Mouse (Mus musculus): ENCODE data around the gene Rilp. TPM values are rescaled to one million over a fixed set of nuclear protein-coding genes. Genes with fewer than 3 reads are reported as not detected.

Rilp gene
- polyA plus RNA-seq, 2 experiments: 1.6 to 2.0 TPM

DNA sequence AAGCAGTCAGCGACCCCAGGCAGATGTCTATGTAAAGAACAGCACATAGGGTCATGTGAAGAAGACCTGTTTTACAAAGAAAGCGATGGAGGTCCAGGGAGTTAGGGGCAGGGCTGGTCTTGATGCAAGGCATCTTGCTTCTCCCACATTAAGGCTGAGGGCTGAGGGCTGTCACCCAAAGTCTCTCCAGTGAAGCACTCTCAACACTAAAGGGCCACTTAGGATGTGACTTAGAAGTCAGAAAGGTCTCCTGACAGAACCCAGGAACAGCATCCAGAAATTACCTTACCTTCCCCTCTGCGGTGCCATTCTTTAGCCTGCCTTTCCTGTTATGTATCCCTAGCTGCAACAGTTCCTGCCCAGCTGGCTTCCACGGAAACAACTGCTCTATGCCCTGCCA lies 11.7 kb downstream of the Rilp start:
- WGBS (ENCODE audit: insufficient replicate concordance): 71% methylated on average over 4 of the region's 4 CpGs
- no peak overlapping the region for H3K4me2 ChIP-seq (ENCODE audit: low read depth)
- no peak for DNase-seq (ENCODE audit: low read depth in 3 of 3, low spot score in 3 of 3)
- H3K4me3 ChIP-seq (ENCODE audit: insufficient read depth in 1 of 2, low read depth in 2 of 2, low read length in 2 of 2): no peak overlapping the region
- H3K27ac ChIP-seq: no peak overlapping the region
- H3K9me3 ChIP-seq (ENCODE audit: control insufficient read depth, low read length): no peaks in the 10 kb centered on the region
- ATAC-seq (ENCODE audit: insufficient read depth): no peak
- no peak for TF ChIP-seq CTCF (IDR thresholded peaks at IDR 0.05; ENCODE audit: low read depth)
- H3K27me3 ChIP-seq (ENCODE audit: control insufficient read depth, insufficient read depth, low read length): no peaks in the 10 kb centered on the region
- no peaks in the 10 kb centered on the region for H3K36me3 ChIP-seq (replicated peaks; ENCODE audit: control insufficient read depth, insufficient read depth, low read depth)
- no peaks in the 10 kb centered on the region for H3K4me1 ChIP-seq (replicated peaks; ENCODE audit: control insufficient read depth in 2 of 2, insufficient read depth in 2 of 2, low read length in 1 of 2)
- no peak overlapping the region for H3K9ac ChIP-seq (replicated peaks)

DNA sequence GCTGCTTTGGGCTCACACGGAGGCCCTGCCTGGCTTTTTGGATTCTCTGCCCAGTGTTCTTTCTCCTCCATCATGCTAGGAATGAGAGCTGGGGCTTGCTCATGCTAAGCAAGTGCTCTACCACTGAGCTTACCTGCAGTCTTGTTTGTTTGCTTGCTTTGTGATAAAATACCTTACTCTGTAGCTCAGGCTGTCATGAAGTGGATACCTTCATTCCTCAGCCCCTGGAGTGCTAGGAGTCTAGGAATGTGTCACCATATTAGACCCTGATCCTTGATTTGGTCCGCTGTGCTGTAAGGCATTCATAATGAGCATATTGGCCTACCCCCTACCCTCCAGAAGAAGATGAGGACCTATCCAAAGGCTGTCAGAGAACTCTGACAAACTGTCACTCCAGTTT lies 12.9 kb downstream of the Rilp start:
- no peak overlapping the region for H3K9ac ChIP-seq (replicated peaks)
- DNase-seq (ENCODE audit: low read depth in 3 of 3, low spot score in 3 of 3): no peak
- no peaks in the 10 kb centered on the region for H3K27me3 ChIP-seq (ENCODE audit: control insufficient read depth, insufficient read depth, low read length)
- H3K9me3 ChIP-seq (ENCODE audit: control insufficient read depth, low read length): no peaks in the 10 kb centered on the region
- no peaks in the 10 kb centered on the region for H3K36me3 ChIP-seq (replicated peaks; ENCODE audit: control insufficient read depth, insufficient read depth, low read depth)
- no peak overlapping the region for H3K27ac ChIP-seq
- H3K4me2 ChIP-seq (ENCODE audit: low read depth): no peak overlapping the region
- no peak for ATAC-seq (ENCODE audit: insufficient read depth)
- no peak overlapping the region for H3K4me3 ChIP-seq (ENCODE audit: insufficient read depth in 1 of 2, low read depth in 2 of 2, low read length in 2 of 2)
- TF ChIP-seq CTCF (IDR thresholded peaks at IDR 0.05; ENCODE audit: low read depth): no peak
- TF ChIP-seq EP300 (IDR thresholded peaks at IDR 0.05; ENCODE audit: low read depth): no peak
- 70% methylated on average over 2 of the region's 2 CpGs for WGBS (ENCODE audit: insufficient replicate concordance)
- no peaks in the 10 kb centered on the region for H3K4me1 ChIP-seq (replicated peaks; ENCODE audit: control insufficient read depth in 2 of 2, insufficient read depth in 2 of 2, low read length in 1 of 2)

DNA sequence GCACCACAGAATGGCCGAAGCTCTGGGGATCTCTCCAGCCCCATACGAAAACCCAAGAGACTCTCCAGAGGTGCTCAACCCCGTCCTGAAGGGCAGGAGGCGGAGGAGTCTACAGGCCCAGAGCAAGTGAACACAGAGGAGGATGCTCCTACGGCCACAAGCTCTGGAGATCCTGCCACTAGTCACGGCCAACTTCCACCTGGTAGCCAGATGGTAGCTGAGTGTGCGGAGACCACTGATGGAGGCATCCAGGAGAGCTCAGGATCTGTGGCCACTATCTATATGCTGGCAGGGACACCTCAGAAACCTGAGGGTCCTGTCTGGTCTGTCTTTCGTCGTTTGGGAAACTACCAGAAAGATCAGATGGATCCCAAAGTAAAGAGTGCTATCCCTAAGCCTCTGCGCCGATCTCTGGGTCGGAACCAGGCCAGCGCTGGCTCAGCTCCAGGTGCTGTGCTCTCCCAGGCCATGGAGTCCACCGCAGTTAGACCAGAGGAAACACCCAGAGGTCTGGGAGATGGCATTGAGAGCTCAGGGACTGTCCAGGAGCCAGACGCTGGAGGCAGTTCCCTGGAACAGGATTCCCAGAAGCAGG lies 15.7 kb downstream of the Rilp start:
- no peak for TF ChIP-seq EP300 (IDR thresholded peaks at IDR 0.05; ENCODE audit: low read depth)
- no peak for TF ChIP-seq CTCF (IDR thresholded peaks at IDR 0.05; ENCODE audit: low read depth)
- H3K36me3 ChIP-seq (replicated peaks; ENCODE audit: control insufficient read depth, insufficient read depth, low read depth): no peaks in the 10 kb centered on the region
- no peak overlapping the region for H3K4me3 ChIP-seq (ENCODE audit: insufficient read depth in 1 of 2, low read depth in 2 of 2, low read length in 2 of 2)
- 76% methylated on average over 15 of the region's 15 CpGs for WGBS (ENCODE audit: insufficient replicate concordance)
- H3K4me1 ChIP-seq (replicated peaks; ENCODE audit: control insufficient read depth in 2 of 2, insufficient read depth in 2 of 2, low read length in 1 of 2): no peaks in the 10 kb centered on the region
- no peak for ATAC-seq (ENCODE audit: insufficient read depth)
- DNase-seq (ENCODE audit: low read depth in 3 of 3, low spot score in 3 of 3): no peak
- no peak overlapping the region for H3K27ac ChIP-seq
- no peaks in the 10 kb centered on the region for H3K9me3 ChIP-seq (ENCODE audit: control insufficient read depth, low read length)
- H3K9ac ChIP-seq (replicated peaks): no peak overlapping the region
- no peaks in the 10 kb centered on the region for H3K27me3 ChIP-seq (ENCODE audit: control insufficient read depth, insufficient read depth, low read length)
- no peak overlapping the region for H3K4me2 ChIP-seq (ENCODE audit: low read depth)

DNA sequence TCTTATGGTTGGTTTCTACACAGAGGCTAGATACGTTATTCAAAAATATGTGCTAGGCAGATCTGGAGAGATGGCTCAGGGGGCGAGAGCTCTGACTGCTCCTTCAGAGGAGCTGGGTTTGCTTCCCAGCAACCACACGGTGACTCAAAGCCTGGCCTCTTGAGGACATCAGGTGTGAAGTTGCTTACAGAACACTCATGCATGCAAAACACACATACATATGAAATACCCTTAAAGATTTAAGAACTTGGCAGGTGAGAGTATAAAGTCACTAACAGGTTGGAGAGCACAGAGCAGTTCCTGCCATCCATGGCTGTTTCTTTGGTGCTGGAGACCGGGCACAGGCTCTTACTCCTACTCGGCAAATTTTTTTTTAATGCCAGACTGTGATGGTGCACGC lies 17.0 kb downstream of the Rilp start:
- Histone ChIP-seq H3K4me3 (ENCODE audit: insufficient read depth in 1 of 2, low read depth in 2 of 2, low read length in 2 of 2) (no peak overlapping the region), H3K27ac (no peak overlapping the region), H3K4me1 (replicated peaks; ENCODE audit: control insufficient read depth in 2 of 2, insufficient read depth in 2 of 2, low read length in 1 of 2) (no peaks in the 10 kb centered on the region), H3K9ac (replicated peaks) (no peak overlapping the region), H3K4me2 (ENCODE audit: low read depth) (no peak overlapping the region), H3K9me3 (ENCODE audit: control insufficient read depth, low read length) (no peaks in the 10 kb centered on the region), H3K36me3 (replicated peaks; ENCODE audit: control insufficient read depth, insufficient read depth, low read depth) (no peaks in the 10 kb centered on the region), H3K27me3 (ENCODE audit: control insufficient read depth, insufficient read depth, low read length) (no peaks in the 10 kb centered on the region)
- ATAC-seq (ENCODE audit: insufficient read depth): no peak
- DNase-seq (ENCODE audit: low read depth in 3 of 3, low spot score in 3 of 3): no peak
- TF ChIP-seq EP300 (IDR thresholded peaks at IDR 0.05; ENCODE audit: low read depth): no peak
- TF ChIP-seq CTCF (IDR thresholded peaks at IDR 0.05; ENCODE audit: low read depth): no peak
- 71% methylated on average over 6 of the region's 6 CpGs for WGBS (ENCODE audit: insufficient replicate concordance)

DNA sequence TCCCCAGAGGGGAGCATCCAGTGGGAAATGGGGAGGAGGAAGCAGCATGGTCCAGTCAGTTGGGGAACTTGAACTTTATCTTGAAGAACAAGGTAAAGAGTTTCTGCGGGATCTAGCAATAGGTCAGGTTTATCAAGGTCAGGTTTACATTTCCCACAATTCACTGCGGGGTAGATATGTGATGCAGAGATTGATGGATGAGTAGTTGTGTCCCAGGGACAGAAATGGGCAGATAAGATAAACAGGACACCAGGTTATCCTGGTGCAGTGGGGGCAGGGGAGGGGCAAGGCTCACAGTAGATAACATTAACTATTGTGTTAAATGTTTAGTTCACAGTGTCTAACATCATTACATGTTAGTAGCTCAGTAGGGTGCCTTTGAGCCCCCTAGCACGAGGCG lies 19.9 kb downstream of the Rilp start:
- no peaks in the 10 kb centered on the region for H3K36me3 ChIP-seq (replicated peaks; ENCODE audit: control insufficient read depth, insufficient read depth, low read depth)
- no peak overlapping the region for H3K4me3 ChIP-seq (ENCODE audit: insufficient read depth in 1 of 2, low read depth in 2 of 2, low read length in 2 of 2)
- ATAC-seq (ENCODE audit: insufficient read depth) (no peak), DNase-seq (ENCODE audit: low read depth in 3 of 3, low spot score in 3 of 3) (no peak)
- WGBS (ENCODE audit: insufficient replicate concordance): 45% methylated on average over 4 of the region's 4 CpGs
- TF ChIP-seq EP300 (IDR thresholded peaks at IDR 0.05; ENCODE audit: low read depth) (no peak), CTCF (IDR thresholded peaks at IDR 0.05; ENCODE audit: low read depth) (no peak)
- no peak overlapping the region for H3K4me2 ChIP-seq (ENCODE audit: low read depth)
- H3K4me1 ChIP-seq (replicated peaks; ENCODE audit: control insufficient read depth in 2 of 2, insufficient read depth in 2 of 2, low read length in 1 of 2): peaks cover 3 to 6% of the 10 kb centered on the region in 2 experiments; a peak in 3 of 4 replicates
- H3K9ac ChIP-seq (replicated peaks): no peak overlapping the region
- H3K27me3 ChIP-seq (ENCODE audit: control insufficient read depth, insufficient read depth, low read length): peaks cover 2% of the 10 kb centered on the region; the same call in 1 of the 2 replicates
- no peaks in the 10 kb centered on the region for H3K9me3 ChIP-seq (ENCODE audit: control insufficient read depth, low read length)
- H3K27ac ChIP-seq: no peak overlapping the region

All from liver, embryonic 14.5 days (tissue).